Mouse (Mus musculus): ENCODE measurements at regions not wholly inside any gene's neighbourhood (a gene's known extent, or its start where the extent isn't known, plus 50 kb on each side); places are given as distances from the start of the nearest gene placed in this dataset.
A peak's percentile ranks its signal among the peaks of the same experiment; 100 is the strongest.

GRCm38 (mm10) chr14:60484996-60485888, 112.2 kb downstream of the Amer2 start:
- under 1% methylated on average over 38 of the region's 38 CpGs for WGBS
- TF ChIP-seq CTCF (IDR thresholded peaks at IDR 0.05; ENCODE audit: low read depth) = no peak
- H3K4me3 ChIP-seq (ENCODE audit: low read depth, low read length) = peak overlapping the region; percentile 40
- peak overlapping the region; percentile 82 for H3K4me2 ChIP-seq (ENCODE audit: low read depth)
- peaks cover 11% of the 10 kb centered on the region for H3K4me1 ChIP-seq (ENCODE audit: insufficient read depth)
- ATAC-seq = peak; percentile 96
- no peaks in the 10 kb centered on the region for H3K36me3 ChIP-seq (ENCODE audit: insufficient read depth)
- peak overlapping the region; percentile 22; the same call in 1 of the 2 replicates for H3K9ac ChIP-seq
- no peak overlapping the region for H3K27ac ChIP-seq (ENCODE audit: low read depth, low read length)
- H3K9me3 ChIP-seq (ENCODE audit: low read length) = no peaks in the 10 kb centered on the region
- peak; percentile 87 for DNase-seq
- no peaks in the 10 kb centered on the region for H3K27me3 ChIP-seq (ENCODE audit: insufficient read depth, low read length)

- H3K4me3 ChIP-seq (ENCODE audit: low read depth, low read length) = peak overlapping the region; percentile 40
- no peaks in the 10 kb centered on the region for H3K27me3 ChIP-seq (ENCODE audit: insufficient read depth, low read length)
- no peaks in the 10 kb centered on the region for H3K36me3 ChIP-seq (ENCODE audit: insufficient read depth)
- H3K9ac ChIP-seq = no peak overlapping the region
- no peaks in the 10 kb centered on the region for H3K9me3 ChIP-seq (ENCODE audit: low read length)
- DNase-seq (no peak), ATAC-seq (peak; percentile 88)
- peak; percentile 57 for TF ChIP-seq CTCF (IDR thresholded peaks at IDR 0.05; ENCODE audit: low read depth)
- peak overlapping the region; percentile 82 for H3K4me2 ChIP-seq (ENCODE audit: low read depth)
- peaks cover 11% of the 10 kb centered on the region for H3K4me1 ChIP-seq (ENCODE audit: insufficient read depth)
- 4% methylated on average over 5 of the region's 5 CpGs for WGBS
- no peak overlapping the region for H3K27ac ChIP-seq (ENCODE audit: low read depth, low read length)
Measured at GRCm38 (mm10) chr14:60485889-60486274, 112.8 kb downstream of the Amer2 start.

GRCm38 (mm10) chr14:60486278-60486935, 113.3 kb downstream of the Amer2 start:
- H3K36me3 ChIP-seq (ENCODE audit: insufficient read depth) = no peaks in the 10 kb centered on the region

GRCm38 (mm10) chr14:60489111-60489510, 116.1 kb downstream of the Amer2 start:
- no peak for ATAC-seq
- no peak for TF ChIP-seq CTCF (IDR thresholded peaks at IDR 0.05; ENCODE audit: low read depth)
- DNase-seq = no peak

More at GRCm38 (mm10) chr14:60486278-60486935, 113.3 kb downstream of the Amer2 start:
- DNase-seq = no peak
- no peak overlapping the region for H3K27ac ChIP-seq (ENCODE audit: low read depth, low read length)
- WGBS = 5% methylated on average over 9 of the region's 9 CpGs
- no peak for ATAC-seq
- no peak overlapping the region for H3K9ac ChIP-seq
- H3K4me2 ChIP-seq (ENCODE audit: low read depth) = peak overlapping the region; percentile 82
- no peaks in the 10 kb centered on the region for H3K27me3 ChIP-seq (ENCODE audit: insufficient read depth, low read length)
- no peak overlapping the region for H3K4me3 ChIP-seq (ENCODE audit: low read depth, low read length)
- TF ChIP-seq CTCF (IDR thresholded peaks at IDR 0.05; ENCODE audit: low read depth) = no peak
- no peaks in the 10 kb centered on the region for H3K9me3 ChIP-seq (ENCODE audit: low read length)
- peaks cover 11% of the 10 kb centered on the region for H3K4me1 ChIP-seq (ENCODE audit: insufficient read depth)

GRCm38 (mm10) chr14:60490886-60491285, 117.8 kb downstream of the Amer2 start:
- ATAC-seq = no peak
- Histone ChIP-seq H3K9ac (no peak overlapping the region), H3K36me3 (ENCODE audit: insufficient read depth) (no peaks in the 10 kb centered on the region), H3K9me3 (ENCODE audit: low read length) (no peaks in the 10 kb centered on the region), H3K27me3 (ENCODE audit: insufficient read depth, low read length) (no peaks in the 10 kb centered on the region), H3K4me2 (ENCODE audit: low read depth) (no peak overlapping the region), H3K4me3 (ENCODE audit: low read depth, low read length) (no peak overlapping the region), H3K27ac (ENCODE audit: low read depth, low read length) (no peak overlapping the region), H3K4me1 (ENCODE audit: insufficient read depth) (peaks cover 7% of the 10 kb centered on the region)
- 92% methylated on average over 2 of the region's 2 CpGs for WGBS
- no peak for DNase-seq
- no peak for TF ChIP-seq CTCF (IDR thresholded peaks at IDR 0.05; ENCODE audit: low read depth)

More at GRCm38 (mm10) chr14:60489111-60489510, 116.1 kb downstream of the Amer2 start:
- Histone ChIP-seq H3K4me3 (ENCODE audit: low read depth, low read length) (no peak overlapping the region), H3K36me3 (ENCODE audit: insufficient read depth) (no peaks in the 10 kb centered on the region), H3K4me2 (ENCODE audit: low read depth) (no peak overlapping the region), H3K27ac (ENCODE audit: low read depth, low read length) (no peak overlapping the region), H3K27me3 (ENCODE audit: insufficient read depth, low read length) (no peaks in the 10 kb centered on the region), H3K4me1 (ENCODE audit: insufficient read depth) (peaks cover 11% of the 10 kb centered on the region), H3K9ac (no peak overlapping the region), H3K9me3 (ENCODE audit: low read length) (no peaks in the 10 kb centered on the region)
- 89% methylated on average over 4 of the region's 4 CpGs for WGBS

- no peak for DNase-seq
- Histone ChIP-seq H3K4me2 (ENCODE audit: low read depth) (no peak overlapping the region), H3K9me3 (ENCODE audit: low read length) (no peaks in the 10 kb centered on the region), H3K4me1 (ENCODE audit: insufficient read depth) (no peaks in the 10 kb centered on the region), H3K27me3 (ENCODE audit: insufficient read depth, low read length) (no peaks in the 10 kb centered on the region), H3K4me3 (ENCODE audit: low read depth, low read length) (no peak overlapping the region), H3K27ac (ENCODE audit: low read depth, low read length) (no peak overlapping the region), H3K36me3 (ENCODE audit: insufficient read depth) (no peaks in the 10 kb centered on the region), H3K9ac (no peak overlapping the region)
- ATAC-seq = no peak
- WGBS = 87% methylated on average over 5 of the region's 5 CpGs
- no peak for TF ChIP-seq CTCF (IDR thresholded peaks at IDR 0.05; ENCODE audit: low read depth)
Measured at GRCm38 (mm10) chr14:60495441-60495840, 122.4 kb downstream of the Amer2 start.

GRCm38 (mm10) chr14:60502552-60502951, 129.5 kb downstream of the Amer2 start:
- H3K4me3 ChIP-seq (ENCODE audit: low read depth, low read length) = no peak overlapping the region
- H3K27me3 ChIP-seq (ENCODE audit: insufficient read depth, low read length) = no peaks in the 10 kb centered on the region
- peak; percentile 70 for DNase-seq
- no peak overlapping the region for H3K4me2 ChIP-seq (ENCODE audit: low read depth)
- no peak overlapping the region for H3K9ac ChIP-seq
- no peaks in the 10 kb centered on the region for H3K9me3 ChIP-seq (ENCODE audit: low read length)
- peak; percentile 86 for ATAC-seq
- no peaks in the 10 kb centered on the region for H3K36me3 ChIP-seq (ENCODE audit: insufficient read depth)
- 55% methylated on average over 6 of the region's 6 CpGs for WGBS
- H3K4me1 ChIP-seq (ENCODE audit: insufficient read depth) = no peaks in the 10 kb centered on the region; the same call in 1 of the 2 replicates
- TF ChIP-seq CTCF (IDR thresholded peaks at IDR 0.05; ENCODE audit: low read depth) = no peak
- peak overlapping the region; percentile 62 for H3K27ac ChIP-seq (ENCODE audit: low read depth, low read length)

Measured in forebrain, postnatal 0 days (tissue).